Mouse (Mus musculus): ENCODE data around the gene Ccr10. TPM values are rescaled to one million over a fixed set of nuclear protein-coding genes. Genes with fewer than 3 reads are reported as not detected.

The Ccr10 gene
- polyA plus RNA-seq, 1 experiment = not detected

DNA sequence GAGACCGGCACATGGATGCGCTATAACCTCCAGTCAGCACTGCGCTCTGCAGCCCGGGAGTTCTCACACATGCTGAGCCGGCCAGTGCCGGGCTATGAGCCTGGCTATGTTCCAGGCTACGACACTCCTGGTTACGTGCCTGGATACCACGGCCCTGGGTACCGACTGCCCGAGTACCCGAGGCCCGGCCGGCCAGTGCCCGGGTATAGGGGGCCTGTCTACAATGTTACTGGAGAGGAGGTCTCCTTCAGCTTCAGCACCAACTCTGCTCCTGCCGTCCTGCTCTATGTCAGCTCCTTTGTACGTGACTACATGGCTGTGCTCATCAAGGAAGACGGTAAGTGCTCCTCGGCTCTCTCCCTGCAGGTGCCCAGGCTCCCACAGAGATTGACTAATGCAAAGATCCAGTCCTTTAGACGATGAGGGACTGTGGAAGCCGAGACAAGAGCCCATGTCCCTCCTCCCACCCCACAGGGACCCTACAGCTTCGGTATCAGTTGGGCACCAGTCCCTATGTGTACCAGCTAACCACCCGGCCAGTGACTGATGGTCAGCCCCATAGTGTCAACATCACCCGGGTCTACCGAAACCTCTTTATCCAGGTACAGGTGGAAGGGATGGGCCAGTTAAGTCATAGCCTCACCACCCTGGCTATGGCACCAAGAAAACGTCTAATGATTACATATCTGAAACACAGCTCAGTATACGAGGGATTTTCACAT is 11.4 kb upstream of the Ccr10 start:
- Histone ChIP-seq H3K9me3 (replicated peaks; ENCODE audit: control insufficient read depth, insufficient read depth, low read length, poor library complexity, severe bottlenecking) (no peaks in the 10 kb centered on the region), H3K9ac (ENCODE audit: low read depth, poor library complexity, severe bottlenecking) (no peak overlapping the region), H3K36me3 (ENCODE audit: control insufficient read depth, insufficient read depth, low read length, poor library complexity, severe bottlenecking) (no peaks in the 10 kb centered on the region), H3K27me3 (ENCODE audit: control insufficient read depth, insufficient read depth, low read length, poor library complexity, severe bottlenecking) (no peaks in the 10 kb centered on the region), H3K4me3 (ENCODE audit: low read depth, low read length) (no peak overlapping the region), H3K27ac (ENCODE audit: insufficient read depth, low read length) (no peak overlapping the region), H3K4me1 (ENCODE audit: control insufficient read depth, insufficient read depth, low read length) (peaks cover 6% of the 10 kb centered on the region)
- TF ChIP-seq CTCF (IDR thresholded peaks at IDR 0.05; ENCODE audit: low read depth, low read length) = no peak
- TF ChIP-seq POLR2A (IDR thresholded peaks at IDR 0.05; ENCODE audit: insufficient read depth, low read length) = no peak
- no peak for TF ChIP-seq EP300 (IDR thresholded peaks at IDR 0.05; ENCODE audit: insufficient read depth, low read depth, low read length)

DNA sequence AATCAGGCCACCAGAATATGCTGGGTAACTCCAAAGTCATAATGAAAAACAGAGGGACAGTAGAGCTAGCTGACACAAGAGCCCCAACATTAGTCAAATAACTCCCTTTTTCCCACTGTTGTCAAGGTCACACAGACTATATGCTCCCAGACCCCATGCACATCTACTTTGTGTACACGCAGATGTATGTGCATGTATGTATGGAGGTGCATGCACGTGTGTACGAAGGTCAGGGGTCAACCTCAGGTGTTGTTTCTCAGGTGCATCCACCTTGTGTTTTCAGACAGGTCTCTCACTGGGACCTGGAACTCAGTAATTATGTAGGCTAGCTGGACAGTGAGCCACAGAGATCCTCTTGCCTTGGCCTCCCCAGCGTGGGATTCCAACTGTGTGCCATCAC is 10.2 kb upstream of the Ccr10 start:
- no peaks in the 10 kb centered on the region for H3K27me3 ChIP-seq (ENCODE audit: control insufficient read depth, insufficient read depth, low read length, poor library complexity, severe bottlenecking)
- H3K9me3 ChIP-seq (replicated peaks; ENCODE audit: control insufficient read depth, insufficient read depth, low read length, poor library complexity, severe bottlenecking) = no peaks in the 10 kb centered on the region
- H3K36me3 ChIP-seq (ENCODE audit: control insufficient read depth, insufficient read depth, low read length, poor library complexity, severe bottlenecking) = no peaks in the 10 kb centered on the region
- H3K4me3 ChIP-seq (ENCODE audit: low read depth, low read length) = no peak overlapping the region
- TF ChIP-seq EP300 (IDR thresholded peaks at IDR 0.05; ENCODE audit: insufficient read depth, low read depth, low read length) = no peak
- no peak for TF ChIP-seq POLR2A (IDR thresholded peaks at IDR 0.05; ENCODE audit: insufficient read depth, low read length)
- no peak for TF ChIP-seq CTCF (IDR thresholded peaks at IDR 0.05; ENCODE audit: low read depth, low read length)
- H3K27ac ChIP-seq (ENCODE audit: insufficient read depth, low read length) = no peak overlapping the region
- H3K9ac ChIP-seq (ENCODE audit: low read depth, poor library complexity, severe bottlenecking) = no peak overlapping the region
- peaks cover 2% of the 10 kb centered on the region for H3K4me1 ChIP-seq (ENCODE audit: control insufficient read depth, insufficient read depth, low read length)

- Histone ChIP-seq H3K36me3 (ENCODE audit: control insufficient read depth, insufficient read depth, low read length, poor library complexity, severe bottlenecking) (no peaks in the 10 kb centered on the region), H3K9me3 (replicated peaks; ENCODE audit: control insufficient read depth, insufficient read depth, low read length, poor library complexity, severe bottlenecking) (no peaks in the 10 kb centered on the region), H3K27ac (ENCODE audit: insufficient read depth, low read length) (no peak overlapping the region), H3K4me1 (ENCODE audit: control insufficient read depth, insufficient read depth, low read length) (peaks cover 1% of the 10 kb centered on the region), H3K27me3 (ENCODE audit: control insufficient read depth, insufficient read depth, low read length, poor library complexity, severe bottlenecking) (no peaks in the 10 kb centered on the region), H3K9ac (ENCODE audit: low read depth, poor library complexity, severe bottlenecking) (no peak overlapping the region), H3K4me3 (ENCODE audit: low read depth, low read length) (no peak overlapping the region)
- TF ChIP-seq POLR2A (IDR thresholded peaks at IDR 0.05; ENCODE audit: insufficient read depth, low read length) (no peak), EP300 (IDR thresholded peaks at IDR 0.05; ENCODE audit: insufficient read depth, low read depth, low read length) (no peak), CTCF (IDR thresholded peaks at IDR 0.05; ENCODE audit: low read depth, low read length) (no peak)
Measured at GRCm38 (mm10) chr11:101184984-101185383, 9.7 kb upstream of the Ccr10 start.

- no peak for TF ChIP-seq POLR2A (IDR thresholded peaks at IDR 0.05; ENCODE audit: insufficient read depth, low read length)
- no peak for TF ChIP-seq CTCF (IDR thresholded peaks at IDR 0.05; ENCODE audit: low read depth, low read length)
- TF ChIP-seq EP300 (IDR thresholded peaks at IDR 0.05; ENCODE audit: insufficient read depth, low read depth, low read length) = no peak
- Histone ChIP-seq H3K9me3 (replicated peaks; ENCODE audit: control insufficient read depth, insufficient read depth, low read length, poor library complexity, severe bottlenecking) (no peaks in the 10 kb centered on the region), H3K9ac (ENCODE audit: low read depth, poor library complexity, severe bottlenecking) (no peak overlapping the region), H3K4me1 (ENCODE audit: control insufficient read depth, insufficient read depth, low read length) (no peaks in the 10 kb centered on the region), H3K27ac (ENCODE audit: insufficient read depth, low read length) (no peak overlapping the region), H3K27me3 (ENCODE audit: control insufficient read depth, insufficient read depth, low read length, poor library complexity, severe bottlenecking) (no peaks in the 10 kb centered on the region), H3K4me3 (ENCODE audit: low read depth, low read length) (no peak overlapping the region), H3K36me3 (ENCODE audit: control insufficient read depth, insufficient read depth, low read length, poor library complexity, severe bottlenecking) (no peaks in the 10 kb centered on the region)
Measured at GRCm38 (mm10) chr11:101182771-101183517, 7.7 kb upstream of the Ccr10 start.

GRCm38 (mm10) chr11:101181961-101182360 is 6.7 kb upstream of the Ccr10 start:
- H3K9ac ChIP-seq (ENCODE audit: low read depth, poor library complexity, severe bottlenecking) = no peak overlapping the region
- H3K4me1 ChIP-seq (ENCODE audit: control insufficient read depth, insufficient read depth, low read length) = no peaks in the 10 kb centered on the region
- H3K9me3 ChIP-seq (replicated peaks; ENCODE audit: control insufficient read depth, insufficient read depth, low read length, poor library complexity, severe bottlenecking) = no peaks in the 10 kb centered on the region
- no peaks in the 10 kb centered on the region for H3K27me3 ChIP-seq (ENCODE audit: control insufficient read depth, insufficient read depth, low read length, poor library complexity, severe bottlenecking)
- TF ChIP-seq CTCF (IDR thresholded peaks at IDR 0.05; ENCODE audit: low read depth, low read length) (no peak), EP300 (IDR thresholded peaks at IDR 0.05; ENCODE audit: insufficient read depth, low read depth, low read length) (no peak), POLR2A (IDR thresholded peaks at IDR 0.05; ENCODE audit: insufficient read depth, low read length) (no peak)
- no peaks in the 10 kb centered on the region for H3K36me3 ChIP-seq (ENCODE audit: control insufficient read depth, insufficient read depth, low read length, poor library complexity, severe bottlenecking)
- no peak overlapping the region for H3K27ac ChIP-seq (ENCODE audit: insufficient read depth, low read length)
- H3K4me3 ChIP-seq (ENCODE audit: low read depth, low read length) = no peak overlapping the region

All from ES-Bruce4 (cell line).